Comparison of ENCODE assay signal across 29 mouse cellular contexts in genomic region chr7:80959003-80959402, GRCm38 (mm10). TPM values are rescaled to one million over a fixed set of nuclear protein-coding genes. Genes with fewer than 3 reads are reported as not detected.
DNase-seq lines count a peak whose midpoint lies in the region; ATAC-seq and TF ChIP-seq lines count a peak whose summit lies in the region.
"Had no signal": no experiment of that assay in that cellular context is flagged by ENCODE, and none has a peak within 500 bp of the region (broad histone marks: within the 10 kb centered on the region; RNA-seq: fewer than 3 reads in every experiment).

No protein-coding gene starts in this region.

- no peak overlapping the region for H3K4me3 ChIP-seq in liver, embryonic 11.5 days (ENCODE audit: low read depth, low read length)
- H3K4me3 ChIP-seq in liver, embryonic 14.5 days (ENCODE audit: insufficient read depth in 1 of 2, low read depth in 2 of 2, low read length in 2 of 2): no peak overlapping the region
- no peak overlapping the region for H3K4me3 ChIP-seq in embryonic facial prominence, embryonic 10.5 days
- no peak overlapping the region for H3K4me3 ChIP-seq in intestine, postnatal 0 days (ENCODE audit: low read depth, low read length)
- H3K4me3 ChIP-seq: forebrain, embryonic 10.5 days; forebrain, embryonic 13.5 days; heart, embryonic 13.5 days; intestine, embryonic 15.5 days had no signal

- peak; percentile 18; the same call in 1 of the 2 replicates for TF ChIP-seq EP300 in liver, embryonic 14.5 days (IDR thresholded peaks at IDR 0.05; ENCODE audit: low read depth)

- H3K9me3 ChIP-seq in liver, embryonic 11.5 days (ENCODE audit: control insufficient read depth, low read length): no peaks in the 10 kb centered on the region
- no peaks in the 10 kb centered on the region for H3K9me3 ChIP-seq in liver, embryonic 14.5 days (ENCODE audit: control insufficient read depth, low read length)
- H3K9me3 ChIP-seq in embryonic facial prominence, embryonic 10.5 days: no peaks in the 10 kb centered on the region
- H3K9me3 ChIP-seq in intestine, postnatal 0 days (ENCODE audit: control insufficient read depth): no peaks in the 10 kb centered on the region
- H3K9me3 ChIP-seq: forebrain, embryonic 10.5 days; forebrain, embryonic 13.5 days; G1E; heart, embryonic 13.5 days; intestine, embryonic 15.5 days had no signal

- H3K36me3 ChIP-seq in liver, embryonic 11.5 days (ENCODE audit: control insufficient read depth, insufficient read depth, low read length): no peaks in the 10 kb centered on the region
- no peaks in the 10 kb centered on the region for H3K36me3 ChIP-seq in liver, embryonic 14.5 days (replicated peaks; ENCODE audit: control insufficient read depth, insufficient read depth, low read depth)
- H3K36me3 ChIP-seq in embryonic facial prominence, embryonic 10.5 days (replicated peaks): no peaks in the 10 kb centered on the region
- no peaks in the 10 kb centered on the region for H3K36me3 ChIP-seq in intestine, postnatal 0 days (ENCODE audit: control insufficient read depth, insufficient read depth)
- H3K36me3 ChIP-seq: forebrain, embryonic 10.5 days; G1E; heart, embryonic 13.5 days; intestine, embryonic 15.5 days had no signal

- DNase-seq in liver, embryonic 11.5 days (ENCODE audit: low spot score): no peak
- DNase-seq in liver: no peak
- peak; percentile 54 for DNase-seq in c-Kit-positive CD71-positive TER-119-negative erythroid progenitor cells, embryonic 14.5 days (ENCODE audit: low read depth)
- peak; percentile 15 to 20 (median 19) for DNase-seq in liver, embryonic 14.5 days (ENCODE audit: low read depth in 3 of 3, low spot score in 3 of 3)
- no peak for DNase-seq in embryonic facial prominence, embryonic 10.5 days (ENCODE audit: low spot score)
- no peak for DNase-seq in heart, adult 8-10 months (ENCODE audit: low spot score)
- DNase-seq: adrenal gland, adult 8-10 months; adrenal gland, postnatal 25 days; B cell, adult 2 months; cerebellum, adult 11 months; cerebellum, adult 2 months; cerebellum, adult 9-11 months; cerebellum, postnatal 36 days; embryo, embryonic 11 days; gastrocnemius, postnatal 10 days; gastrocnemius, postnatal 36 days; heart, postnatal 14 days; heart, postnatal 4 days had no signal

- no peak for TF ChIP-seq CTCF in liver, embryonic 14.5 days (IDR thresholded peaks at IDR 0.05; ENCODE audit: low read depth)
- no peak for TF ChIP-seq CTCF in intestine, postnatal 0 days (IDR thresholded peaks at IDR 0.05; ENCODE audit: low read depth)

- no peak overlapping the region for H3K27ac ChIP-seq in liver, embryonic 11.5 days (ENCODE audit: low read depth, low read length)
- H3K27ac ChIP-seq in liver, embryonic 14.5 days: no peak overlapping the region
- H3K27ac ChIP-seq in embryonic facial prominence, embryonic 10.5 days (replicated peaks): no peak overlapping the region
- no peak overlapping the region for H3K27ac ChIP-seq in intestine, postnatal 0 days (ENCODE audit: low read depth, low read length)
- H3K27ac ChIP-seq: forebrain, embryonic 10.5 days; forebrain, embryonic 13.5 days; heart, embryonic 13.5 days; hindbrain, embryonic 14.5 days; intestine, embryonic 15.5 days had no signal

- 0 out of 2 replicates have a peak, but pooled peaks cover 2% of the 10 kb centered on the region for H3K4me1 ChIP-seq in liver, embryonic 11.5 days (replicated peaks; ENCODE audit: control insufficient read depth, insufficient read depth, low read length)
- H3K4me1 ChIP-seq in liver, embryonic 14.5 days (replicated peaks; ENCODE audit: control insufficient read depth in 2 of 2, insufficient read depth in 2 of 2, low read length in 1 of 2): peaks cover 0 to 5% of the 10 kb centered on the region in 2 experiments; a peak in 2 of 4 replicates
- no peaks in the 10 kb centered on the region for H3K4me1 ChIP-seq in embryonic facial prominence, embryonic 10.5 days
- H3K4me1 ChIP-seq in intestine, postnatal 0 days (replicated peaks; ENCODE audit: control insufficient read depth, insufficient read depth, low read length): no peaks in the 10 kb centered on the region
- H3K4me1 ChIP-seq: forebrain, embryonic 13.5 days; heart, embryonic 13.5 days; intestine, embryonic 15.5 days had no signal

- 36% methylated on average over 3 of the region's 3 CpGs for WGBS in liver, embryonic 11.5 days
- 14% methylated on average over 3 of the region's 3 CpGs for WGBS in liver, embryonic 14.5 days (ENCODE audit: insufficient replicate concordance)
- 87% methylated on average over 3 of the region's 3 CpGs for WGBS in embryonic facial prominence, embryonic 10.5 days
- 85% methylated on average over 3 of the region's 3 CpGs for WGBS in intestine, postnatal 0 days

- H3K4me2 ChIP-seq in liver, embryonic 11.5 days: no peak overlapping the region
- H3K4me2 ChIP-seq in liver, embryonic 14.5 days (ENCODE audit: low read depth): no peak overlapping the region
- H3K4me2 ChIP-seq in intestine, postnatal 0 days (replicated peaks; ENCODE audit: low read depth): no peak overlapping the region
- H3K4me2 ChIP-seq: forebrain, embryonic 13.5 days; heart, embryonic 13.5 days; hindbrain, embryonic 14.5 days; intestine, embryonic 15.5 days had no signal

- H3K27me3 ChIP-seq in liver, embryonic 11.5 days (replicated peaks; ENCODE audit: control insufficient read depth, insufficient read depth, low read length): no peaks in the 10 kb centered on the region
- H3K27me3 ChIP-seq in liver, embryonic 14.5 days (ENCODE audit: control insufficient read depth, insufficient read depth, low read length): no peaks in the 10 kb centered on the region
- no peaks in the 10 kb centered on the region for H3K27me3 ChIP-seq in embryonic facial prominence, embryonic 10.5 days (replicated peaks; ENCODE audit: low read depth, poor library complexity, severe bottlenecking)
- no peaks in the 10 kb centered on the region for H3K27me3 ChIP-seq in intestine, postnatal 0 days (replicated peaks; ENCODE audit: control insufficient read depth, insufficient read depth, low read length)
- H3K27me3 ChIP-seq: forebrain, embryonic 13.5 days; heart, embryonic 13.5 days; intestine, embryonic 15.5 days had no signal

- peak; percentile 85 for ATAC-seq in liver, embryonic 11.5 days (replicated peaks; ENCODE audit: low FRiP score)
- ATAC-seq in liver, embryonic 14.5 days (ENCODE audit: insufficient read depth): peak; percentile 56; the same call in 1 of the 2 replicates
- ATAC-seq in megakaryocyte progenitor cell, adult 5-6 weeks (replicated peaks; ENCODE audit: poor library complexity): peak; percentile 71
- ATAC-seq in intestine, postnatal 0 days: no peak
- ATAC-seq: activated CD4-positive, CD25-positive, alpha-beta regulatory T cell, adult 4 months; forebrain, embryonic 13.5 days; forebrain, embryonic 16.5 days; intestine, embryonic 15.5 days had no signal

- no peak overlapping the region for H3K9ac ChIP-seq in liver, embryonic 11.5 days (ENCODE audit: low read depth, low read length)
- H3K9ac ChIP-seq in liver, embryonic 14.5 days (replicated peaks): no peak overlapping the region
- no peak overlapping the region for H3K9ac ChIP-seq in intestine, postnatal 0 days (ENCODE audit: low read depth, low read length)
- H3K9ac ChIP-seq: forebrain, embryonic 13.5 days; heart, embryonic 13.5 days; hindbrain, embryonic 14.5 days; intestine, embryonic 15.5 days had no signal

RNA-seq across cellular contexts. Expression of gene Sec11a, which starts 11.4 kb away (rescaled TPM):
- 180 and 200 TPM in 2 replicates for polyA plus RNA-seq in liver, embryonic 11.5 days (2014; fragmentation: Nextera tagmentation; extraction: Ambion mirVana)
- 50.0 and 51.0 TPM in 2 replicates for polyA plus RNA-seq in liver, embryonic 14.5 days (2012; rRNA removed)
- polyA plus RNA-seq in liver, embryonic 14.5 days (2014; fragmentation: Nextera tagmentation; extraction: Ambion mirVana): 89.0 and 90.4 TPM in 2 replicates
- total RNA-seq in megakaryocyte progenitor cell, adult 5-6 weeks (2015): 219 and 228 TPM in 2 replicates
- total RNA-seq in megakaryocyte progenitor cell, adult 5-6 weeks (2017): 452 and 486 TPM in 2 replicates
- polyA plus RNA-seq in embryonic facial prominence, embryonic 10.5 days (2016; fragmentation: Nextera tagmentation; extraction: Ambion mirVana): 188 and 190 TPM in 2 replicates
- 10 to 100 TPM; 35.3 to 41.0 (median 39.2) TPM for total RNA-seq in heart, adult 8-10 months (2022)
- 140 and 142 TPM in 2 replicates for polyA plus RNA-seq in intestine, postnatal 0 days (2015; fragmentation: Nextera tagmentation; extraction: Ambion mirVana)

RNA-seq across cellular contexts. Expression of gene Zfp592, which starts 34.5 kb away (rescaled TPM):
- polyA plus RNA-seq in liver, embryonic 11.5 days (2014; fragmentation: Nextera tagmentation; extraction: Ambion mirVana): 20.9 and 26.2 TPM in 2 replicates
- polyA plus RNA-seq in liver, embryonic 14.5 days (2012; rRNA removed): 8.3 and 11.3 TPM in 2 replicates
- 6.4 and 6.6 TPM in 2 replicates for polyA plus RNA-seq in liver, embryonic 14.5 days (2014; fragmentation: Nextera tagmentation; extraction: Ambion mirVana)
- 19.3 and 22.6 TPM in 2 replicates for total RNA-seq in megakaryocyte progenitor cell, adult 5-6 weeks (2015)
- total RNA-seq in megakaryocyte progenitor cell, adult 5-6 weeks (2017): 17.3 and 20.8 TPM in 2 replicates
- polyA plus RNA-seq in embryonic facial prominence, embryonic 10.5 days (2016; fragmentation: Nextera tagmentation; extraction: Ambion mirVana): 15.6 and 16.3 TPM in 2 replicates
- 10 to 100 TPM; 13.5 to 18.1 (median 16.3) TPM for total RNA-seq in heart, adult 8-10 months (2022)
- polyA plus RNA-seq in intestine, postnatal 0 days (2015; fragmentation: Nextera tagmentation; extraction: Ambion mirVana): 4.2 and 5.0 TPM in 2 replicates

RNA-seq across cellular contexts. Expression of gene Nmb, which starts 54.1 kb away (rescaled TPM):
- polyA plus RNA-seq in liver, embryonic 11.5 days (2014; fragmentation: Nextera tagmentation; extraction: Ambion mirVana): 2.4 and 3.4 TPM in 2 replicates
- 1.3 and 2.1 TPM in 2 replicates for polyA plus RNA-seq in liver, embryonic 14.5 days (2012; rRNA removed)
- polyA plus RNA-seq in liver, embryonic 14.5 days (2014; fragmentation: Nextera tagmentation; extraction: Ambion mirVana): 1.9 and 2.0 TPM in 2 replicates
- 6.8 and 8.6 TPM in 2 replicates for total RNA-seq in megakaryocyte progenitor cell, adult 5-6 weeks (2015)
- total RNA-seq in megakaryocyte progenitor cell, adult 5-6 weeks (2017): 0.57 and 3.1 TPM in 2 replicates
- polyA plus RNA-seq in embryonic facial prominence, embryonic 10.5 days (2016; fragmentation: Nextera tagmentation; extraction: Ambion mirVana): 7.0 and 7.4 TPM in 2 replicates
- 10 to 100 TPM in 1 of 4 experiments, 1 to 10 TPM in 3; 5.1 to 11.7 (median 7.9) TPM for total RNA-seq in heart, adult 8-10 months (2022)
- 2.1 and 2.8 TPM in 2 replicates for polyA plus RNA-seq in intestine, postnatal 0 days (2015; fragmentation: Nextera tagmentation; extraction: Ambion mirVana)
- total RNA-seq: granulocyte monocyte progenitor cell, adult 5-6 weeks had no signal

RNA-seq across cellular contexts. Expression of gene Wdr73, which starts 57.9 kb away (rescaled TPM):
- polyA plus RNA-seq in liver, embryonic 11.5 days (2014; fragmentation: Nextera tagmentation; extraction: Ambion mirVana): 42.8 and 44.0 TPM in 2 replicates
- 8.8 and 10.7 TPM in 2 replicates for polyA plus RNA-seq in liver, embryonic 14.5 days (2012; rRNA removed)
- polyA plus RNA-seq in liver, embryonic 14.5 days (2014; fragmentation: Nextera tagmentation; extraction: Ambion mirVana): 11.8 and 13.5 TPM in 2 replicates
- 14.2 and 18.4 TPM in 2 replicates for total RNA-seq in megakaryocyte progenitor cell, adult 5-6 weeks (2015)
- 18.2 and 19.6 TPM in 2 replicates for total RNA-seq in megakaryocyte progenitor cell, adult 5-6 weeks (2017)
- 49.1 and 52.0 TPM in 2 replicates for polyA plus RNA-seq in embryonic facial prominence, embryonic 10.5 days (2016; fragmentation: Nextera tagmentation; extraction: Ambion mirVana)
- total RNA-seq in heart, adult 8-10 months (2022): 1 to 10 TPM; 4.6 to 7.6 (median 6.3) TPM
- polyA plus RNA-seq in intestine, postnatal 0 days (2015; fragmentation: Nextera tagmentation; extraction: Ambion mirVana): 9.3 and 9.6 TPM in 2 replicates

Comparison
In these comparisons a context has a peak if more than half of its experiments do, and no peak if none do; other contexts are left out.
1. DNase-seq: peak in c-Kit-positive CD71-positive TER-119-negative erythroid progenitor cells, embryonic 14.5 days (single experiment) and liver, embryonic 14.5 days (3 of 3); none in liver, embryonic 11.5 days (single experiment), liver (single experiment), embryonic facial prominence, embryonic 10.5 days (single experiment) and heart, adult 8-10 months (single experiment).